Mouse (Mus musculus) heart, postnatal 0 days (tissue): ENCODE measurements at regions not wholly inside any gene's neighbourhood (a gene's known extent, or its start where the extent isn't known, plus 50 kb on each side); places are given as distances from the start of the nearest gene placed in this dataset.
A peak's percentile ranks its signal among the peaks of the same experiment; 100 is the strongest.

Experiments used
- CTCF ChIP-seq: IDR thresholded peaks from 2 replicates; pipeline ENCODE4 v1.5.1; 2016; ENCODE audit warnings: antibody characterized with exemption, control low read depth, low read depth
- EP300 ChIP-seq: IDR thresholded peaks from 2 replicates; pipeline ENCODE4 v1.6.1; 2016; ENCODE audit warnings: antibody characterized with exemption, low read depth

DNA sequence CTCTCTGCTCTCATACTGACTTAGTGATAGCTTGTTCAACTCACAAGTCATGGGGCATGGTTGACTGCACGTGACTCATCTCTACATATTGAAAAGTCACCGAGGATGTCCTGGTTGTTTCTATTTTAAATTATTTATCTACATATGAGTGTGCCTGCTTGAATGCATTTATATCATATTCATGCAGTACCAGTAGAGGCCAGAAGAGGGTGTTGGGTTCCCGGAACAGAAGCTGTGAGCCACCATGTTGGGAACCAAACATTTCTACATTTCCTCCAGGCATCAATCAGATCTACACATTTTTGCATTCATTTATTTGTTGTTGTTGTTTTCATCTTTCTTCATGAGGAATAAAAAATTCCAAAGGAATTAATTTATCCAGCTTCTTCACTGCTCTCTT, 214.6 kb upstream of the Tgfbr2 start:
- TF ChIP-seq CTCF (peak; percentile 22; the same call in 1 of the 2 replicates), EP300 (no peak)
